Mouse (Mus musculus): Measurements from ENCODE around the gene S100a5. TPM values are rescaled to one million over a fixed set of nuclear protein-coding genes. Genes with fewer than 3 reads are reported as not detected.

S100a5 gene
- polyA plus RNA-seq, 1 experiment from 2014 or later, result not detected

- no peak for ATAC-seq (ENCODE audit: low FRiP score)
- H3K9ac ChIP-seq (ENCODE audit: low read length), result no peak overlapping the region
- no peak overlapping the region for H3K27ac ChIP-seq (ENCODE audit: low read depth, low read length)
- no peak for DNase-seq (ENCODE audit: low spot score, missing footprints)
- H3K27me3 ChIP-seq (ENCODE audit: control insufficient read depth, insufficient read depth, low read length), result no peaks in the 10 kb centered on the region
- H3K9me3 ChIP-seq (ENCODE audit: control insufficient read depth, low read length), result no peaks in the 10 kb centered on the region
- H3K4me1 ChIP-seq (ENCODE audit: control insufficient read depth, insufficient read depth, low read length), result peaks cover 12% of the 10 kb centered on the region; the same call in 1 of the 2 replicates
- 77% methylated on average over 9 of the region's 9 CpGs for WGBS
- H3K4me2 ChIP-seq, result no peak overlapping the region
- no peak overlapping the region for H3K4me3 ChIP-seq (ENCODE audit: low read depth, low read length)
- no peaks in the 10 kb centered on the region for H3K36me3 ChIP-seq (ENCODE audit: control insufficient read depth, insufficient read depth, low read length)
Measured at GRCm38 (mm10) chr3:90626266-90627021, 18.1 kb downstream of the S100a5 start.

- no peak for ATAC-seq (ENCODE audit: low FRiP score)
Measured at GRCm38 (mm10) chr3:90627366-90627765, 19.0 kb downstream of the S100a5 start.

DNA sequence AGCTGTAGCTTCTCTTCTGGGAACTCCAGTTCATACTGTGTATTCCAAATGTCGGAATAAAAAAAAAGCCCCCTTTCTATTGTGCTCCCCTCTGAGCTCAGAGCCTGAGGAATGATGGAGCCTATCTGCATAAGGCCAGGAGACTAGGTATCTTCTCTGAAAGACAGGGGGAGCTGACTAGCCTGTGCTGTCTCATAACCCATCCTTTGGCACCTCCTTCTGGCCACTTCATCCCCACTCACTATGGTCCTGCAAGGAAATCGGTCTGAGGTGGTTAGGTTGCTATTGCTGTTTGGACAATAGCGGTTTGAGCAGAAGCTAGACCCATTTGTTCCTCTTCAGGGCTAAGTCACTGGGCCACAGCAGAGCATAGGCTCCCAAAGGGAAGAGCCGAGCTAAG, 19.5 kb downstream of the S100a5 start:
- no peaks in the 10 kb centered on the region for H3K27me3 ChIP-seq (ENCODE audit: control insufficient read depth, insufficient read depth, low read length)
- ATAC-seq (ENCODE audit: low FRiP score) (no peak), DNase-seq (ENCODE audit: low spot score, missing footprints) (no peak)
- no peaks in the 10 kb centered on the region for H3K9me3 ChIP-seq (ENCODE audit: control insufficient read depth, low read length)
- peaks cover 12% of the 10 kb centered on the region; the same call in 1 of the 2 replicates for H3K4me1 ChIP-seq (ENCODE audit: control insufficient read depth, insufficient read depth, low read length)
- no peak overlapping the region for H3K9ac ChIP-seq (ENCODE audit: low read length)
- WGBS, result 64% methylated on average over 4 of the region's 4 CpGs
- H3K4me2 ChIP-seq, result no peak overlapping the region
- H3K36me3 ChIP-seq (ENCODE audit: control insufficient read depth, insufficient read depth, low read length), result no peaks in the 10 kb centered on the region
- H3K27ac ChIP-seq (ENCODE audit: low read depth, low read length), result no peak overlapping the region
- no peak overlapping the region for H3K4me3 ChIP-seq (ENCODE audit: low read depth, low read length)

More at GRCm38 (mm10) chr3:90627366-90627765, 19.0 kb downstream of the S100a5 start:
- Histone ChIP-seq H3K27ac (ENCODE audit: low read depth, low read length) (no peak overlapping the region), H3K4me2 (no peak overlapping the region), H3K27me3 (ENCODE audit: control insufficient read depth, insufficient read depth, low read length) (no peaks in the 10 kb centered on the region), H3K9me3 (ENCODE audit: control insufficient read depth, low read length) (no peaks in the 10 kb centered on the region), H3K4me3 (ENCODE audit: low read depth, low read length) (no peak overlapping the region), H3K4me1 (ENCODE audit: control insufficient read depth, insufficient read depth, low read length) (peaks cover 12% of the 10 kb centered on the region; the same call in 1 of the 2 replicates), H3K9ac (ENCODE audit: low read length) (no peak overlapping the region), H3K36me3 (ENCODE audit: control insufficient read depth, insufficient read depth, low read length) (no peaks in the 10 kb centered on the region)
- no peak for DNase-seq (ENCODE audit: low spot score, missing footprints)
- WGBS, result 94% methylated on average over 5 of the region's 5 CpGs

- ATAC-seq (ENCODE audit: low FRiP score) (no peak), DNase-seq (ENCODE audit: low spot score, missing footprints) (no peak)
- Histone ChIP-seq H3K9ac (ENCODE audit: low read length) (no peak overlapping the region), H3K27me3 (ENCODE audit: control insufficient read depth, insufficient read depth, low read length) (no peaks in the 10 kb centered on the region), H3K27ac (ENCODE audit: low read depth, low read length) (no peak overlapping the region), H3K4me2 (no peak overlapping the region), H3K4me1 (ENCODE audit: control insufficient read depth, insufficient read depth, low read length) (no peaks in the 10 kb centered on the region), H3K4me3 (ENCODE audit: low read depth, low read length) (no peak overlapping the region), H3K36me3 (ENCODE audit: control insufficient read depth, insufficient read depth, low read length) (no peaks in the 10 kb centered on the region), H3K9me3 (ENCODE audit: control insufficient read depth, low read length) (no peaks in the 10 kb centered on the region)
- WGBS, result 70% methylated on average over 2 of the region's 2 CpGs
Measured at GRCm38 (mm10) chr3:90629298-90629697, 21.0 kb downstream of the S100a5 start.

- H3K4me3 ChIP-seq (ENCODE audit: low read depth, low read length), result no peak overlapping the region
- no peak for ATAC-seq (ENCODE audit: low FRiP score)
- no peaks in the 10 kb centered on the region for H3K4me1 ChIP-seq (ENCODE audit: control insufficient read depth, insufficient read depth, low read length)
- no peaks in the 10 kb centered on the region for H3K36me3 ChIP-seq (ENCODE audit: control insufficient read depth, insufficient read depth, low read length)
- DNase-seq (ENCODE audit: low spot score, missing footprints), result no peak
- no peak overlapping the region for H3K27ac ChIP-seq (ENCODE audit: low read depth, low read length)
- H3K9ac ChIP-seq (ENCODE audit: low read length), result no peak overlapping the region
- no peaks in the 10 kb centered on the region for H3K9me3 ChIP-seq (ENCODE audit: control insufficient read depth, low read length)
- H3K4me2 ChIP-seq, result no peak overlapping the region
- H3K27me3 ChIP-seq (ENCODE audit: control insufficient read depth, insufficient read depth, low read length), result no peaks in the 10 kb centered on the region
- WGBS, result 85% methylated on average over 2 of the region's 2 CpGs
Measured at GRCm38 (mm10) chr3:90631984-90632383, 23.7 kb downstream of the S100a5 start.

DNA sequence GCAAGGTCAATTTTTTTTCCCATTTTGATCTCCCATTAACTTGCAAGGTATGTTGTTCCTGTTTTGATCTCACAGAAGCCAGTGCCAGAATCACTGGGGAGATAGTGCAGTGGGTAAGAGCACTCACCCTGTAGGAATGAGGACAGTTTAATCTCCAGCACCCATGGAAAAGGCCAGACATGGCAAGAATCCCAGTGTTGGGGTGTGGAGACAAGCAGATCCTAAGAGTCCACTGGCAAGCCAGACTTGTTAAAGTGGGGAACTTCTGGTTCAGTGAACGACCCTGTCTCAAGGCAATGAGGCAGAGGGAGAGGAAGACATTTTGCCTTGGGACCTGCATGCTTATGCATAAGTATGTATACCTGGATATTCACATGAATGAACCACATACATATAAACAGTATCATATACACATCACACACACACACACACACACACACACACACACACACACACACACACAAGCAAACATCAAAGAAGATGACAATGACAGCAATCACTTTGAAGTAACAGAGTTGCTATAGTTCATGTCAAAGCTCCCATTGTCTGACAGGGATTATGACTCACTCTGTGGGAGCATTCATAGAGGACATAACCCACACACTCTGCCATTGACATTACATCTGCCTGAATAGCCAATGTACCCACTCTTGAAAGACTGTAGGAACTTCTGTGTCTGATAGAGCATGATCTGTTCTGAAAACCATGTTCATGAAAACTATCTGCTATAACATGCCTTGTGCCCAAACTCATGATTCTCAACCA, 30.4 kb downstream of the S100a5 start:
- ATAC-seq (ENCODE audit: low FRiP score) (no peak), DNase-seq (ENCODE audit: low spot score, missing footprints) (no peak)
- Histone ChIP-seq H3K9me3 (ENCODE audit: control insufficient read depth, low read length) (no peaks in the 10 kb centered on the region), H3K4me1 (ENCODE audit: control insufficient read depth, insufficient read depth, low read length) (no peaks in the 10 kb centered on the region), H3K27ac (ENCODE audit: low read depth, low read length) (no peak overlapping the region), H3K27me3 (ENCODE audit: control insufficient read depth, insufficient read depth, low read length) (no peaks in the 10 kb centered on the region), H3K36me3 (ENCODE audit: control insufficient read depth, insufficient read depth, low read length) (no peaks in the 10 kb centered on the region), H3K4me3 (ENCODE audit: low read depth, low read length) (no peak overlapping the region), H3K4me2 (no peak overlapping the region), H3K9ac (ENCODE audit: low read length) (no peak overlapping the region)
- 69% methylated on average over 1 of the region's 1 CpGs for WGBS

- H3K4me2 ChIP-seq, result no peak overlapping the region
- ATAC-seq (ENCODE audit: low FRiP score) (no peak), DNase-seq (ENCODE audit: low spot score, missing footprints) (peak; percentile 88)
- H3K4me1 ChIP-seq (ENCODE audit: control insufficient read depth, insufficient read depth, low read length), result no peaks in the 10 kb centered on the region
- H3K4me3 ChIP-seq (ENCODE audit: low read depth, low read length), result no peak overlapping the region
- no peaks in the 10 kb centered on the region for H3K9me3 ChIP-seq (ENCODE audit: control insufficient read depth, low read length)
- WGBS, result 55% methylated on average over 7 of the region's 7 CpGs
- H3K27me3 ChIP-seq (ENCODE audit: control insufficient read depth, insufficient read depth, low read length), result no peaks in the 10 kb centered on the region
- H3K36me3 ChIP-seq (ENCODE audit: control insufficient read depth, insufficient read depth, low read length), result no peaks in the 10 kb centered on the region
- H3K9ac ChIP-seq (ENCODE audit: low read length), result no peak overlapping the region
- no peak overlapping the region for H3K27ac ChIP-seq (ENCODE audit: low read depth, low read length)
Measured at GRCm38 (mm10) chr3:90639511-90640154, 31.3 kb downstream of the S100a5 start.

DNA sequence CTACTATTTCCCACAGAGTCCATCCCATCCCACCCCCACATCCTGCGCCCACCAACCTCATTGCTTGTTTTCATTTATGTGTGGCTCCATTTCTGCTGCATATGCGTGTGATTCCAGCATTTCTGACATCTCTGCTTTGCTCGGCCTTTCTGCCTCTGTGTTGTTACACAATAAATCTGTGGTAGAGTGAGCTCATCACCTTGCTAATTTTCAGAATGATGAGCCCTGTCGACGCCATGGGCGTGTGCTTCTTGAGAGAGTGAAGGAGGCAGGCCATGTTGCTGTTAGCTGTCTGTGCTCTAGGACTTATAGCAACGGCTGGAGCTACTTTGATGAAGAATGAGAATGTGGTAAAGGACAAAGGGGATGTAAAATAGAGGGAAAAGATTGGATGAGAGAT, 32.7 kb downstream of the S100a5 start:
- no peaks in the 10 kb centered on the region for H3K27me3 ChIP-seq (ENCODE audit: control insufficient read depth, insufficient read depth, low read length)
- no peak overlapping the region for H3K9ac ChIP-seq (ENCODE audit: low read length)
- no peak for ATAC-seq (ENCODE audit: low FRiP score)
- H3K36me3 ChIP-seq (ENCODE audit: control insufficient read depth, insufficient read depth, low read length), result no peaks in the 10 kb centered on the region
- H3K4me3 ChIP-seq (ENCODE audit: low read depth, low read length), result no peak overlapping the region
- no peak overlapping the region for H3K27ac ChIP-seq (ENCODE audit: low read depth, low read length)
- no peak overlapping the region for H3K4me2 ChIP-seq
- 85% methylated on average over 7 of the region's 7 CpGs for WGBS
- H3K4me1 ChIP-seq (ENCODE audit: control insufficient read depth, insufficient read depth, low read length), result no peaks in the 10 kb centered on the region
- no peaks in the 10 kb centered on the region for H3K9me3 ChIP-seq (ENCODE audit: control insufficient read depth, low read length)
- DNase-seq (ENCODE audit: low spot score, missing footprints), result no peak

DNA sequence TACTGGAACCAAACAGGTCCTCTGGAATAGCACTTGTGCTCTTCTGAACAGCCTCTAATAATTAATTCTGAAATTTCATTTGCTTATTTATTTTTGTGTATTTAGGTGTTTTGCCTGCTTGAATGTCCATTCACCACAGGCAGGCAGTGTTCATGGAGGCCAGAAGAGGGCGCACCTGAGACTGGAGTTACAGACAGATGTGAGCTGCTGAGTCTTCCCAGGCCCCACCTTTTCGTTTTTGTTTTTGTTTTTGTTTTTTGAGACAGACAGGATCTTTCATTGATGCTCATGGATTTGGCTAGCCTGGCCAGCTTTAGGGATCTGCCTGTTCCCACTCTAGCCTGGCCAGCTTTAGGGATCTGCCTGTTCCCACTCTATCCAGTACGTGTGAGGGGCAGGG, 35.9 kb downstream of the S100a5 start:
- no peak overlapping the region for H3K27ac ChIP-seq (ENCODE audit: low read depth, low read length)
- ATAC-seq (ENCODE audit: low FRiP score), result no peak

More for the DNA sequence above, 35.9 kb downstream of the S100a5 start:
- Histone ChIP-seq H3K4me3 (ENCODE audit: low read depth, low read length) (no peak overlapping the region), H3K4me2 (no peak overlapping the region), H3K36me3 (ENCODE audit: control insufficient read depth, insufficient read depth, low read length) (no peaks in the 10 kb centered on the region), H3K27me3 (ENCODE audit: control insufficient read depth, insufficient read depth, low read length) (no peaks in the 10 kb centered on the region), H3K4me1 (ENCODE audit: control insufficient read depth, insufficient read depth, low read length) (no peaks in the 10 kb centered on the region), H3K9me3 (ENCODE audit: control insufficient read depth, low read length) (no peaks in the 10 kb centered on the region), H3K9ac (ENCODE audit: low read length) (no peak overlapping the region)
- WGBS, result 49% methylated on average over 3 of the region's 3 CpGs
- no peak for DNase-seq (ENCODE audit: low spot score, missing footprints)
